Mouse (Mus musculus): ENCODE results near the gene BC024978. TPM values are rescaled to one million over a fixed set of nuclear protein-coding genes. Genes with fewer than 3 reads are reported as not detected.
A peak's percentile ranks its signal among the peaks of the same experiment; 100 is the strongest.

BC024978 gene
- polyA plus RNA-seq, 1 experiment: not detected

- H3K4me1 ChIP-seq (ENCODE audit: control insufficient read depth, insufficient read depth, low read length): peaks cover 39% of the 10 kb centered on the region
- H3K4me3 ChIP-seq (ENCODE audit: insufficient read depth, low read depth, low read length): peak overlapping the region; percentile 91
- TF ChIP-seq POLR2A (IDR thresholded peaks at IDR 0.05; ENCODE audit: insufficient read depth, low read depth, low read length): no peak
- WGBS: 21% methylated on average over 9 of the region's 9 CpGs
- H3K27ac ChIP-seq (ENCODE audit: insufficient read depth, low read depth, low read length): no peak overlapping the region
Observed at GRCm38 (mm10) chr7:27227276-27227675, 31.7 kb downstream of the BC024978 start.

- Histone ChIP-seq H3K27ac (ENCODE audit: insufficient read depth, low read depth, low read length) (peak overlapping the region; percentile 55; the same call in 1 of the 2 replicates), H3K4me3 (ENCODE audit: insufficient read depth, low read depth, low read length) (peak overlapping the region; percentile 91), H3K4me1 (ENCODE audit: control insufficient read depth, insufficient read depth, low read length) (peaks cover 42% of the 10 kb centered on the region)
- no peak for TF ChIP-seq POLR2A (IDR thresholded peaks at IDR 0.05; ENCODE audit: insufficient read depth, low read depth, low read length)
- no peak for TF ChIP-seq CTCF (IDR thresholded peaks at IDR 0.05; ENCODE audit: insufficient read depth, low read depth, low read length)
- 2% methylated on average over 10 of the region's 10 CpGs for WGBS
Observed at GRCm38 (mm10) chr7:27227676-27228075, 32.1 kb downstream of the BC024978 start.

GRCm38 (mm10) chr7:27228281-27228821 is 32.8 kb downstream of the BC024978 start, which contains the start of gene Itpkc:
TSS of gene Itpkc (minus strand) at chr7:27228661.
- Histone ChIP-seq H3K27ac (ENCODE audit: insufficient read depth, low read depth, low read length) (peak within 1 kb of the TSS; percentile 65), H3K4me3 (ENCODE audit: insufficient read depth, low read depth, low read length) (peak within 1 kb of the TSS; percentile 91), H3K4me1 (ENCODE audit: control insufficient read depth, insufficient read depth, low read length) (peaks cover 45% of the 10 kb centered on the region)
- under 1% methylated on average over 49 of the region's 49 CpGs for WGBS
- peak; percentile 86 for TF ChIP-seq POLR2A (IDR thresholded peaks at IDR 0.05; ENCODE audit: insufficient read depth, low read depth, low read length)
- TF ChIP-seq CTCF (IDR thresholded peaks at IDR 0.05; ENCODE audit: insufficient read depth, low read depth, low read length): no peak

DNA sequence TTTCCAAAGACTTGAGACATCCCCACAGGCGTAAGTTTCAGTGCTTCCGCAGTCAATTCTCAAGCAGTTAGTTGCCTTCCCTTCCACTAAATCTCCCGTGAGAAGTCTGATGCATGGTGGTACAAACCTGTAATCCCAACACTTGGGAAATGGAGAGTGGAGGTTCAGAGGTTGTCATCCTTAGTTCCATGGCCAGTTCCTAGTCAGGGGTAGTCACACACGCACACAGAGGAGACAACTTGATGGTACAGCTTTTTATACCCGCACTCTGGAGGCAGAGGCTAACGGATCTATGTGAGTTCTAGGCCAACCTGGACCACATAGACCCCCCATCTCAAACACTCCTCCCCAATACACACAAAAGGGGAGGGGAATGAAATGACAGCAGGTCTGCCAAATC is 33.3 kb downstream of the BC024978 start:
- 11% methylated on average over 6 of the region's 6 CpGs for WGBS
- TF ChIP-seq CTCF (IDR thresholded peaks at IDR 0.05; ENCODE audit: insufficient read depth, low read depth, low read length) (no peak), POLR2A (IDR thresholded peaks at IDR 0.05; ENCODE audit: insufficient read depth, low read depth, low read length) (no peak)
- Histone ChIP-seq H3K4me1 (ENCODE audit: control insufficient read depth, insufficient read depth, low read length) (peaks cover 49% of the 10 kb centered on the region), H3K27ac (ENCODE audit: insufficient read depth, low read depth, low read length) (peak overlapping the region; percentile 65), H3K4me3 (ENCODE audit: insufficient read depth, low read depth, low read length) (peak overlapping the region; percentile 91)

GRCm38 (mm10) chr7:27230781-27231180 is 35.2 kb downstream of the BC024978 start:
- TF ChIP-seq CTCF (IDR thresholded peaks at IDR 0.05; ENCODE audit: insufficient read depth, low read depth, low read length): no peak
- TF ChIP-seq POLR2A (IDR thresholded peaks at IDR 0.05; ENCODE audit: insufficient read depth, low read depth, low read length): no peak
- no peak overlapping the region for H3K27ac ChIP-seq (ENCODE audit: insufficient read depth, low read depth, low read length)
- WGBS: 76% methylated on average over 4 of the region's 4 CpGs
- no peak overlapping the region for H3K4me3 ChIP-seq (ENCODE audit: insufficient read depth, low read depth, low read length)
- H3K4me1 ChIP-seq (ENCODE audit: control insufficient read depth, insufficient read depth, low read length): peaks cover 39% of the 10 kb centered on the region

DNA sequence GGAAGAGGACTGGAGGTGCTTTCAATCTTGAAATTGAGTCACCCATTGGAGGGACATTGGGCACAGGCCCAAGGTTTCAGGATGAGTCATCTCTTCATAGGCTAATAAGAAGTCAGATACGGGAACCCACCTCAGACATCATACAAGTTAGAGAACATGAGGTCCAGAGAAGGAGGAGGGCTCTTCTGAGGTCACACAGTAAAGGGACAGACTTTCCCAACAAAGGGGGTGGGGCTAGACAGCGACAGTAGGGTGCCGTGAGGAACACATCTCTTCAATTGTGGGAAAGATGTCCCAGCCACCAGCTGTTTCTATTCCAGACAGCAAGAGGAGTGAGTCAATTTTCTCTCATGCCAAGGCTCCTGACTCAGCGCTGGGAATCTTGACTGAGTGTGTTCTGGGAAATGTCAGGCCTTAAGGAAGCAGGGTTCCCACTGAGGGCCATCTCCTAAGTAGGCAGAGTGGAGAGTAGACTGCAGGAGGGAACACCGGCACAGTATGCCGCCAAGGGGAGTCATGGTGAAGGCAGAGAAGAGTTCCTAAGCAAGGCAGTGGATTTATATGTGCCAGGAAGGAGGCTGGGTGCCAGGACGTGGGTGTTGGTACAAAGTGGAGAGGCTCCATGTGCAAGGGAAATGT is 36.2 kb downstream of the BC024978 start:
- 29% methylated on average over 7 of the region's 7 CpGs for WGBS
- TF ChIP-seq CTCF (IDR thresholded peaks at IDR 0.05; ENCODE audit: insufficient read depth, low read depth, low read length): no peak
- TF ChIP-seq POLR2A (IDR thresholded peaks at IDR 0.05; ENCODE audit: insufficient read depth, low read depth, low read length): no peak
- Histone ChIP-seq H3K4me3 (ENCODE audit: insufficient read depth, low read depth, low read length) (no peak overlapping the region), H3K4me1 (ENCODE audit: control insufficient read depth, insufficient read depth, low read length) (peaks cover 34% of the 10 kb centered on the region), H3K27ac (ENCODE audit: insufficient read depth, low read depth, low read length) (peak overlapping the region; percentile 90)

DNA sequence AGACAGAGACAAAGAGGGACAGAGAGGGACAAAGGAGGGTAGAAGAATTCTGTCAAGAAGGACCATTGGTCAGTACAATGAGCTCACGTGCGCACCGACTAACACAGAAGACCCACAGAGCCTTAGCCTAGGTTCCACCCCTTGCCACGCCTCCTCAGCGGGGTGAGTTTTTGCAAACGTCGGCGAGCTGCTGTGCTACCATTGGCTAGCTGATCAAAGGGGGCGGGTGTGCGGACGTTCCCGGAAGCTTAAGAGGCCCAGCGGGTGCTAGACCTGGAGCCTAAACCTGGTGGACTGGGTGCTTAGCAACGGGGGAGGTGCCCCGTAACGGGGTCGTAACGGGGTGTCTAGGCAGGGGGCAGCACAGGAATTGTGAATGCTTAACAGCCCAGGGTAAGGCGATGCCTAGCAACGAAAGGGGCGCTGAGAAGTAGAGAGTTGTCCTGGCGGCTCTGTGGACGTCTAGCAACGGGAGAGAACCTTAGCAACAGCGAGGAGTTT is 37.2 kb downstream of the BC024978 start, which contains the start of gene Coq8b:
Gene Coq8b (plus strand): TSS at position 243 of the 501 bp plus-strand sequence.
- H3K27ac ChIP-seq (ENCODE audit: insufficient read depth, low read depth, low read length): peak within 1 kb of the TSS; percentile 90
- under 1% methylated on average over 25 of the region's 25 CpGs for WGBS
- TF ChIP-seq POLR2A (IDR thresholded peaks at IDR 0.05; ENCODE audit: insufficient read depth, low read depth, low read length) (peak; percentile 57), CTCF (IDR thresholded peaks at IDR 0.05; ENCODE audit: insufficient read depth, low read depth, low read length) (no peak)

DNA sequence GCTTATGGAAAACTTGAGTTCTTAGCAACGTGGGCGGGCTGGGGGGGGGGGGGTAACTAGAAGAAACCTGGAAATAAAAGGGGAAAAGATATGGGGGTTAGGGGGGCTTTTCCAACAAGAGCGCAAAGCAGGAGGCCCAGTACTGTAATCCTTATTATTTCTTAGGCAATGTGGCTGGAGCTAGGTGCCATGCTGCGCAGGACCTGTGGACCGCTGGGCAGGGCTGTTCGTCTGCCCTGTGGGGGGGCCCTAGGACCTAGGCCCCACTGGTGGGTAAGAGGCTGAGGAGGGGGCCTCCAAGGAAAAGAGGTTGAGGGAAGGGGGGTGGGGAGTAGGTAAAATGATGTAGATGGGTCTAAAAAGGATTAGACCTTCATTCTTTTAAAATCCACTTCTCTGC is 37.7 kb downstream of the BC024978 start:
- Histone ChIP-seq H3K27ac (ENCODE audit: insufficient read depth, low read depth, low read length) (peak overlapping the region; percentile 45; the same call in 1 of the 2 replicates), H3K4me1 (ENCODE audit: control insufficient read depth, insufficient read depth, low read length) (peaks cover 22% of the 10 kb centered on the region), H3K4me3 (ENCODE audit: insufficient read depth, low read depth, low read length) (peak overlapping the region; percentile 78)
- TF ChIP-seq CTCF (IDR thresholded peaks at IDR 0.05; ENCODE audit: insufficient read depth, low read depth, low read length) (no peak), POLR2A (IDR thresholded peaks at IDR 0.05; ENCODE audit: insufficient read depth, low read depth, low read length) (0 out of 2 replicates have a peak, but pooled peaks have one; percentile 0)
- WGBS: 1% methylated on average over 6 of the region's 6 CpGs

More for the DNA sequence above, 37.2 kb downstream of the BC024978 start, which contains the start of gene Coq8b:
- peak within 1 kb of the TSS; percentile 78 for H3K4me3 ChIP-seq (ENCODE audit: insufficient read depth, low read depth, low read length)
- peaks cover 24% of the 10 kb centered on the region for H3K4me1 ChIP-seq (ENCODE audit: control insufficient read depth, insufficient read depth, low read length)

DNA sequence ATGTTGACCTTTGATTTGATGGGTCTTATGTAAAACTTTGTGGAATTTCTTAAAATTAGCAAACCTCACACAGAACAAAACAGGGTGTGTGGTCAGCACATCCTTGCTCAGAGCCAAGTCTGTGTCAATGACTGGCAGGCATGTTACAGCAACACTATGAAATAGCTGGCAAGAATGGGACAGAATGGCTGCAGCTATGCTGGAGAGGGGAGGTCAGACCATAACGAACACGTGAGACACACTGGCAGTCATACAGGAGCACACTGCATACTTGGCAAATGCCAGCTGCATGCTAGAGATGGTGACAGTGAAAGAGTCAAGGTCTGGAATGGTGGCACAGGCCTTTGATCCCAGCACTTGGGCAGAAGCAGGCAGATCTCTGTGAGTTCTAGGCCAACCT is 40.1 kb downstream of the BC024978 start:
- WGBS: 85% methylated on average over 2 of the region's 2 CpGs
- peaks cover 22% of the 10 kb centered on the region for H3K4me1 ChIP-seq (ENCODE audit: control insufficient read depth, insufficient read depth, low read length)
- TF ChIP-seq POLR2A (IDR thresholded peaks at IDR 0.05; ENCODE audit: insufficient read depth, low read depth, low read length): no peak
- TF ChIP-seq CTCF (IDR thresholded peaks at IDR 0.05; ENCODE audit: insufficient read depth, low read depth, low read length): no peak

More for the DNA sequence above, 40.1 kb downstream of the BC024978 start:
- H3K4me3 ChIP-seq (ENCODE audit: insufficient read depth, low read depth, low read length): no peak overlapping the region
- no peak overlapping the region for H3K27ac ChIP-seq (ENCODE audit: insufficient read depth, low read depth, low read length)
